Mouse (Mus musculus): ENCODE measurements around the gene Tgfbr3. TPM values are rescaled to one million over a fixed set of nuclear protein-coding genes. Genes with fewer than 3 reads are reported as not detected.
A peak's percentile ranks its signal among the peaks of the same experiment; 100 is the strongest.

Gene Tgfbr3
- polyA plus RNA-seq (2012; rRNA removed): 4.6 and 6.8 TPM in 2 replicates

DNA sequence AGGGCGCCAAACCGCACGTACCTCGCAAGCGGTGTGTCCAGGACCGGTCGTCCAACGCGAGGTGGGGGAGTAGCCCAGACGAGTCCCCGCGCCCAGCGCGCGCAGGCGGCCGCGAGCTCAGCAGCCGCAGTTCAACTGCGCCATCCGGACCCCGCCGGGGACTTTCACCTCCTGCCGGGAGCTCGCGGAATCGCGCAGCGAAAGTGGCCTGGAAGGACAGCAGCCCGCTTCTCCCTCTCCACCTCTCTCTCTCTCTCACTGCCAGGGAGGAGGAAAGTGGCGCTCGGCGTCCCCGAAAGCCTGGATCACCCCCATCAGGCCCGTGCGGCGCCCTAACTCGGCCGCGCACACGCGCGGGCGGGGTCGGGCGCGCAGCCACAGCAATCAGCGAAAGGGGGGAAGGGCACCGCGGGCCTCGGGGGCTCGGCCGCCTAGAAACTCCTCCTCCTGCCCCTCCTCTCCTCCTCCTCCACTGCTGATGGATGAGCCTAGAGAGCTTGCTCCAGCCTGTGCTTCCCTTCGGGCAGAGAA is at the start of gene Tgfbr3:
TSS of gene Tgfbr3 (minus strand) at position 396 of the 531 bp plus-strand sequence.
- peak; percentile 24 to 70 for DNase-seq (ENCODE audit: extremely low spot score in 1 of 2, low spot score in 1 of 2)

DNA sequence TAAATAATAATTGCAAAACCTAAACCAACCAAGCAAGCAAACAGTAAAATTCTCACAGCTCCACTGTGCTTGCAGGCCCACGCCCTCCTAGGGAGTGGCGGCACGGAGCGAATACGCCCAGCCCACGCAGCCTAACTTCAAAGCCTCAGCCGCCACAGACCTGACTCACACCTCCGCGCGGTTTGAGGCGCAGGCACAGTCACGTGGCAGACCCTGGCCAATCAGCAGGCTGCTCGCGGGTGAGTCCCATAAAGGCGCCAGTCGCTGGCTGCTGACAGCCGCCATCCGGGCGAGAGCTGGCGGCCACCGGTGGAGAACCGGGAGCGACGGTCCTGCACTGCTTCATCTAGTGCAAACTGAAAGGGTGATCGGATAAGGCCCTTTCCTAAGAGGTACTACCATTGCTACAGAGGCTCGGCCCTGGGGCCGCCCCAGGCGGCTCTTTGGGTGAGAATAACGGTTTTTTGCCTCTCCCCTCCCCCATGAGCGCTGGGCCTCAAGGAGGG is 41.5 kb upstream of the Tgfbr3 start, which contains the start of gene Brdt:
TSS of gene Brdt (plus strand) at position 244 of the 506 bp plus-strand sequence.
- DNase-seq (ENCODE audit: extremely low spot score in 1 of 2, low spot score in 1 of 2): no peak

DNA sequence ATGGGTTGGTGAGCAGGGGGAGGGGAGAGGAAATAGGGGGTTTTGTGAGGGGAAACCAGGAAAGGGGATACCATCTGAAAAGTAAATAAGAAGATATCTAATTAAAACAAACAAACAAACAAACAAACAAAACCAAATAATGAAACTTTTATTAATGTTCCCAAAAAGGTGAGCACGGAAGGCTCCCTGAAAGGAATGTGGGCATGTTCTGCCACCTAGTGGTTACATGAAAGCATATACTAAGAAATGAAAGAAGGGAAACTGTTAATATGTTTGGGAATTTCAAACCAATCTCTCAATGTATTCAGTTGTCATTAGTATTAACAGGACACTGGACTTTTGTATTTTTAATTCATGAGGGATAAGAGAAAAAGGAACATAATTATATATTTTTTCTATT is 31.3 kb upstream of the Tgfbr3 start:
- peak in 1 of 2 experiments; percentile 60 for DNase-seq (ENCODE audit: extremely low spot score in 1 of 2, low spot score in 1 of 2)

DNA sequence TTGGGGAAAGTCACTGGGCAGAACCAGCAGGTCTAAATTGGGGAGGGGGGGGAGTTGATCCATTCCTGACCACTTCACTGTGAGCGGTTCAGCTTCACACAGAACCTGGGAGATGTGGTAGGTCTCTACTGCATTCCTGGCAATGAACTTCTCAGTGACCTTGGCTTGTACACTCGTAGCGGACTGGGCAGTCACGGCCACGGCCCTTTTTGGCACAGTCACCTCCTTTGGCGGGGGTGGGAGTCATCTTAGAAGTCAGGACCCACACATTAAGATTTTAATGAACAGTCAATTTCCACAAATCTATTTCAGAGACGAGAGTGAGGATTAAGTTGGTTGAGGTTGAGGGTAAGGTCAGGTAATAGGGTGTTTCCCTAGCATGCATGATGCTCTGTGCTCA is 27.7 kb upstream of the Tgfbr3 start:
- DNase-seq (ENCODE audit: extremely low spot score in 1 of 2, low spot score in 1 of 2): no peak

DNA sequence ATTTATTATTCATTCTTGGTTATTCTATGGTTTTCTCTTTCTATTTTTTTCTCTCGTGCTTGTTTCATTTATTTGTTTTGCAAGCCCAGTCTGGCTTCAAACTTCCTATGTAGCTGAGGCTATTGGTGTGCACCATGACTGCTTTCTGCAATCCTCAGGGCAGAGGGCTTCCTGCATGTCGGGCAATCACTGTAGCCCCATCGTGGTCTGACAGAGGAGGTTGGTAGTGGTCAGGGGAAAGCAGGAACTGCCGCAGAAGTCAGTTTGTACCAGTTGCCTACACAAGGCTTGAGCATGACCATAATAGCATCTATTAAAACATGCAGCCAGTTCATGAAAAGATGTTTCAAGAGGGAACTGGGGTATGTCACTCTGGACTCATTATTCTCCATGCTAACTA is 18.0 kb upstream of the Tgfbr3 start:
- DNase-seq (ENCODE audit: extremely low spot score in 1 of 2, low spot score in 1 of 2): no peak

DNA sequence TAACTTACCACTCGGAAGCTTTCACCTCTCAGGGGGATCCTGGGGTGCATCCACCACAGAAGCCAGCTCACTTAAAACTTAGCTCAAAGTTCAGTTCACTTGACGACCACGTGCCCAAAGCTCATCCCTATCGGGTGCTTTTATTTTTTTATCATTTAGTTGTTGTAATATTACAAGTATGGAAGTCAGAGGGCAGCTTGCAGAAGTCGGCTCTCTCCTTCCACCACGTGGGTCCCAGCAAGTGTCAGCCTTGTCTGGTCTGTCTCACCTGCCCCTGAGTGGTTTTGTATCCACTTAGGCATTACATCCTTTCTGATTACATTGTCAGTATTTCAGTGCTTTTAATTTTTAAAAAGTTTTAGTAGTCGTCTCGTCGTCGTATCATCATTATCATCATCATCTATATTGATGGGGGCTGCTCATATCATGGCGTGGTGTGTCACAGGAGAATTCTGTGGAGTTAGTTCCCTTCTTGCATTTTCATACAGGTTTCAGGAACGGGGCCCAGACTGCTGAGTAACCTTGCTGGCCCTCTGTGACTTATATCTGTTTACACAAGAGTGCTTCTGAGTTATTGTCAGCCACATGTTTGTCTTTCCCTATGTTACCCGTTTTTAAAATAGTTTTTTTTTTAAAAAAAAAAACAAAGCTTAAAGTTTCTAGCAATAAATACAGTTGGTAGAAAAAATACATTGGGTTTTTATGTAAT is 14.8 kb upstream of the Tgfbr3 start:
- no peak for DNase-seq (ENCODE audit: extremely low spot score in 1 of 2, low spot score in 1 of 2)

DNA sequence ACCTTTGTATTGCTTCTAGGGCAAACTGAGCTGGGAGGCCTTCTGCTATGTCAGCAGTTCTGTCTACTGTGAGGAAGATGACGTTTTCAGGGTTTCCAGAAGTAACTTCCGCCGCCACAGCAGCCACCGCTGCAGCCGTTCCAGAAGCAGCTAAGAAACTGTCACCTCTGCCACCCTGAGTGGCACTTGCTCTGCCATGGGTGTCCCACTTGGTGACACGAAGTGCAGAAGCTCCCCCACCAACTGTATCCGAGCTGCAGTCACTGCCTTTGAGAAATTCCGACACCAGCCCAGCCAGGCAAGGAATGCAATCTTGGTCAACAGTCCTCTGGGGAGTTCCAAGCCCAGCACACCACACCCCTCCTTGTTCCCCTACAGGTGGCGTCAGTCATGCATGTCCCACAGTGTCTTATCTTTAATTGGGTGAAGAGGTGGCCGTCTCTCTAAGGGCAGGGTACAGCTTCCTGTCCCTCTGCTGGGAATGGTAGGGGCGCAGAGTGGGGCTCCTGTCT is 14.0 kb upstream of the Tgfbr3 start:
- no peak for DNase-seq (ENCODE audit: extremely low spot score in 1 of 2, low spot score in 1 of 2)

DNA sequence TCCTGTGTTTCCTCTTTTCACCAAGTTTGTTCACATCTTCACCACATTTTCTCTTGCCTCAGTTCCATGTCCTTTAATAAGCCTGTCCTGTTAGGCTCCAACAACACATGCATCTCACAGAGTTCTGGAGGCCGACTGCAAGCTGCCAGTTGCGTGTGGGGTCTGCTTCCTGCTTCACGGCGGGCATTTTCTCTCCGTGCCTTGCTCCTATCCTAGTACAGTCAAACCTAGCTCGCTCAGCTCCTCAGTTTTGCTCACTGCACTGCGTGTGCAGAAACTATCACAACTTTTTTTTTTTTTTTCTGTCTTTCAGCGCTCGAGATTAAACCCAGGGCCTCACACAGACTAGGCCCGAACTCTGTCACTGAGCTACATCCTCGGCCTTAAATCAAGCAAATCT is 9.4 kb upstream of the Tgfbr3 start:
- no peak for DNase-seq (ENCODE audit: extremely low spot score in 1 of 2, low spot score in 1 of 2)

DNA sequence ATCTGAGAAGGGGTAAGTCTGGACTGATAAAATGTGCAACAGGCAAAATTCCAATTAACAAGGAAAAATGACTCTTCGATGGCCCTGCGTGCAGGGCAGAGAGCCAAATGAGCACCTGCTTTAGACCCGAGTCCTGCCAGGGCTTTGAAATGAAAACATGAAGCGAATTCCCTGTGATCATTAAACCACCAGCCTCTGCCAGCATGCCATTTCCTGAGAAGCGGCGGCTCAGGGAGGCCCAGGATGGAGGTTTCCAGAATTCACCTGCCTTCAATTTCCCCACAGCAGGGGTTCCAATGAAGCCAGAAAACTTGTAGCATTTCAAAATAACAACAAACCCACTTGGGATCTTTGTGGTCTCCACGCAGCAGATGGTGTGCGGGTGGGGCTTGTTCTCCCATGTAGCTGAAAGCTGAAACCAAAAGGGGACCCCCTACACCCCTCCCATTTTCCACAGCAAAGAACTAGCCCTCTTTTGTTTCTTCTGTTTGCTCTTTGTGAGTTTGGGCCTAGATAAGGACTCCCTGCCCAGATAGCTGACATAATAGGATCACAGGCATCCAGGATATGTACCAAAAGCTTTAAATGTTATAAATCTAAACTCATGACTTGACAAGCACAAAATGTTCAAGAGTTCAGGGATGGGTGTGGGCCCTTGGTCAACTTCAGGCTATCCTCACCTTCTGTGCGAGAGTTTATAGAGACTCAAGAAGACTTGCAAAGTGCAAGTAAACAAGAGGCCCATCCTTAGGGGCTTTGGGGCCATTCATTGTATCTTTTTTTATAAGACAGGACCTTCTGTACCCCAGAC is 7.3 kb upstream of the Tgfbr3 start:
- DNase-seq (ENCODE audit: extremely low spot score in 1 of 2, low spot score in 1 of 2): no peak

DNA sequence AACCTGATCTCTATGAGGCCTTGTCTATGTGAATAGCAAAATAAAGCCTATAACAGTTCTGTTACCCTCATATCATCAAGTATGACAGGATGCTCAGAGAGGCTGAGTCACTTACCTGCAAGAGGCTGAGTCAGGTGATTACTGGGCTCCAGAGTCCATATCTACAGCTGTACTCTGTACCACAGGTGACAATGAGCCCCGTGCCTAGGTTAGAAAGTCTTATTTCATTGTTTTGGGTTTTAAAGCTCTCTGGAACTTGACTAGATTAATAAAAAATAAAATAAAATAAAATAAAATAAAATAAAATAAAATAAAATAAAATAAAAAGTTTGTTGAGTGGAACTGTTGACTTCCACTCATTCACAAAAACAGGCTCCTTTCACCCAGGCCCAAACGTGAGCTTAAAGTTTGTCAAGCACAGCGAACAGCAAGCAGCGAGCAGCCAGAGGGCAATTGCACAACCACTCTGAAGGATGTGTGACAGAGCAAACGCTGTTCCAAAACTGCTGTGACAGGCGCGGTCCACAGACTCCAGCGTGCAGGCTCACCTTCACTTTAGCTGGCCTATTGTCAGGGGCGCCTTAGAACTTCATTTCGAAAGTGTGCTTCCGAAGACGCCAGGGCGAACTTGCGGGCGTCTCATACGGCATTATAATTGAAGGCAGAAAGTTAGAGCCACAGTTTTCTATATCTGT is 6.5 kb upstream of the Tgfbr3 start:
- no peak for DNase-seq (ENCODE audit: extremely low spot score in 1 of 2, low spot score in 1 of 2)

DNA sequence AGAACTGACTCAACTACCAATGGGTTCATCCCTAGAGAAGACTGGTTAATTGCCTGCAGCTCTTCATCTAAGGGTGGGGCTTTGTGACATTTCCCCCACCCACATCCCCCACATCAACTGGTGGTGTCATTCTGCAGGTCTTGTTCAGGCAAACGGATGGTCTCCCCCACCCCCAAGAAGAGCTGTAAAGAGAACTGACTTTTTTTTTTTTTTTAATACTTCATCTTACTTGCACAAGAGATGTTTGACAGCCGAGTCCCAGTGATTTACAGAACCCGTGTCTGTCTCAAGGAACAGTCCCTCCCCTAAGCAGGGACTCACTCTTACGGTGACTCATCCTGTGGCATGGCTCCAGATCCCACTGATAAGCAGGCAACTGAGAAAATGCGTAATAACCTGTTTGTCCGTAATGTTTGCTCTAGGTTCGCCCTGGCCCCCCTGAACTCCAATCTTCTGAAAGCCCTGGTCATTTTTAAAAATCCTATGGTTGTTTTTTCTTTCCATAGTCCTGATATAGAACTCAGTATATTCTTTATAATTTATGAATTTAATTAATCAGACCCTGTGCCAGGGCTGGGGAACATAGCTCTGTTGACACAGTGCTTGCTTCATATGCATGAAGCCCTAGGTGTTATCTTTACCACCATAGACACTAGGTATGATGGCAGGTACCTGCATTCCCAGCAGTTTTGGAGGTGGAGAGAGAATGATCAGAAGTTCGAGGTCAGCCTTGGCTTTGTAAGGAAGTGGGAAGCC is 5.8 kb upstream of the Tgfbr3 start:
- DNase-seq (ENCODE audit: extremely low spot score in 1 of 2, low spot score in 1 of 2): no peak

DNA sequence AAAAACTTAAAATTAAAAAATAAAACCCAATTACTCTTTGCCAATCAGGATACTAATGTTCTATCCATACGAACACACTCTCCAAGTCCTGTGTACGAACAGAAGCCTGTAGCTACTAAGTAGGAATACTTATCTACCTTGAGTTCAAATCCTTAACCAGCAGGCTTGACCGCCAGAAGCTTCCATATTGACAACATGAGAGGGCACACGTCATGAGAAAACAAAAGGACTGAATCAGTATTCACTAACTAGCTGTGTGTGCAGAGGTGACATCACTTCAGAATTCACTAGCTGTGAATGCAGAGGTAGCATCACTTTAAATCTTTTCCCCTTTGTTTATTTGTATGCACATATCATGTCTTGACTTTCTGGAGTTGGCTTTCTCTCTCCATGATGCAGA is 4.6 kb upstream of the Tgfbr3 start:
- DNase-seq (ENCODE audit: extremely low spot score in 1 of 2, low spot score in 1 of 2): no peak

DNA sequence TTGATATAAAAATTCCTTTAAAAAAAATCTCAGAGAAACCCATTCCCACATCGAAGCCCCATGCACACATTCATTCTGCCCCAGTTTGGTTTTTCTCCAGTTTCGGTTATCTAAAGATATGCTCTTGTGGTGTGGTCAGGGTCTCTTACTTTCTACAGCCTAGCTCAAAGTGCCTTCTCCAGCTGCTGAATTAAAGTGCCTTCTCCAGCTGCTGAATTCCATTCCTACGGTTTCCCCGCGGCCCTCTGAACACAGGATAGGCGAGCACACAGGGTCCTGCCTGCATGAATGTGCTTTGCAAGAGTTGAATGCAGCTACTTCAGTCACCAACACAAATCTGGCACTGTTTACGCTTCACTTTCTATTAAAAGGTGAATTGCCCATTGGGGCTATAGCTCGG is 557 bp upstream of the Tgfbr3 start:
- no peak for DNase-seq (ENCODE audit: extremely low spot score in 1 of 2, low spot score in 1 of 2)

DNA sequence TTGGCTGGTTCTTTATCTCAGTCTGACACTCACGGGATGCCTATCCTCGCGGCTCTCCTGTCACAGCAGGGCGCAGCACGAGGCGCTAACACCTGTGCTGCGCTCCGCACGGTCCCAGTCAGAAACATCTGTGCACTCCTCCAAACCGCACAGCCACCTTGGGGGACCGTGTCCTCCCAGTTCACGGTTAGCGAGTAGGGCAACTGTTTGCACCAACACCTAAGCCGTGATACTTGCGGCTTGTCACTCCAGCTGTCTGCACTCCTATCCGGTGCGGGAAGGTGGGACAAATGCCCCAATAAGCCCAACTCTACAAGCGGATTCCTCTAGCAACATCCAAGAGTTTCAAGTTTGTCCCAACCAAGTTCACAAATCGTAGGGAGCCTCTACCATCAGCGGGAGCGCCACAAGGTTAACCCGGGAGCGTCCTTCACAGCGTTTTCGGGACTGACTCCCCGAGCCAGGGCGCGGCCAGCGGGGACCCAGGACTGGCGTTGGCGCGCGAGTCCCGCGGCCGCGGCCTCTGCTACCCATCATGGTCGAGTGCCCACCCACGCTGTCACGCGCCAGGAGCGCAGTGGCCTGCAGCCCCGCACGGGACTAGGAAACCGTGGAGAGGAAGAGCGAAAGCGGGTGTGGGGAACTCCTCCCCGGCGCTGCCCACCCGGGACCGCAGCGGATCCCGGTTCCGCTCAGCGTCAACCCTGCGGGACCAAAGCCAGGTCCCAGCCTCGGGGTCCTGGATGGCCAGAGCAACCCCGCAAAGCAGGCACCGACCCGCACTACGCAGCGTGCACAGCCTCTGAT is 799 bp downstream of the Tgfbr3 start:
- no peak for DNase-seq (ENCODE audit: extremely low spot score in 1 of 2, low spot score in 1 of 2)

DNA sequence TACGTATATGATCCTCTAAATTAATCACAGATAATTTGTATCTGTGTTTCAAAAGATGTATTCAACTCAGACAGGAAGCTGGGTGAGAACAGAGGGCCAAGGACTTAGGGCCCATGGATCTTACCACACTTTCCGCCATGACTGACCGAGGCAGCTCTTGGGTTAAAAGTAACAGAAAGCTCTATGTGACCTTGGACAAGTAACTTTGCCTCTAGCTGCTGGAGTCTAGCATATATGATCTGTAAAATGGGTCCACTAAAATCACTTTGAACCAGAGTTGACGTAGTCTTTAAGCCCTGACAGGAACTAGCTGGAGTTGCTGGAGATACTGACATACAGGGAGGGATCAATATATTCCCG is 1.5 kb downstream of the Tgfbr3 start:
- no peak for DNase-seq (ENCODE audit: extremely low spot score in 1 of 2, low spot score in 1 of 2)

DNA sequence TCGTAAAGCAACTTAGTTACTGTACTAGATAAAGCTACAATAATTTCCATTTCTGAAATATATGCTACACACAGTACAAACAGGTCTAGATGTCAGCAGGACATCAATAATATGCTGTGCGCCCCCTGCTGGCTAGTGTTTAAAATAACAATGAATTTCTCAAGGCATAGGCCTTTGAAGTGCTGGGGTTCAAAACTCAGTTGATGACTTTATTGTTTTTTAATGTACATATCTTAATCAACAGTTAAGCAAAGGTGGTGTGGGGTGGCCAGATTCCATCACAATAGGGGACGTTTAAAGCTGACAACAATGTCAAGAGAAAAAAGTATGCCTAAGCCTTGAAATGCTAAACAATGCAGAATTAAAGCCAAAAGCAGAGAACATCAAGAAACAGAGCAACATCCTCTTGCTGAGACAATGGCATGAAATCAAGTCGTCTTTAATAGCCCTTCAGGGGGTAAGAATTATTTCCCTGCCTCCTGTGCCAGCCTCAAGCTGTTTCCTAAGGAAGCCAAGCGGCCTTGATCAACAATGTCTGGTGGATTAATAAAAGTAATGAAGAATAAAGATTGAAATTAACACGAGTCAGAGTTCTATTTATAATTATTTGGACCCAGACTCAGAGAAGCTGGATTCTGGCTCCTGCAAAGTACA is 2.0 kb downstream of the Tgfbr3 start:
- DNase-seq (ENCODE audit: extremely low spot score in 1 of 2, low spot score in 1 of 2): peak in 1 of 2 experiments; percentile 62

DNA sequence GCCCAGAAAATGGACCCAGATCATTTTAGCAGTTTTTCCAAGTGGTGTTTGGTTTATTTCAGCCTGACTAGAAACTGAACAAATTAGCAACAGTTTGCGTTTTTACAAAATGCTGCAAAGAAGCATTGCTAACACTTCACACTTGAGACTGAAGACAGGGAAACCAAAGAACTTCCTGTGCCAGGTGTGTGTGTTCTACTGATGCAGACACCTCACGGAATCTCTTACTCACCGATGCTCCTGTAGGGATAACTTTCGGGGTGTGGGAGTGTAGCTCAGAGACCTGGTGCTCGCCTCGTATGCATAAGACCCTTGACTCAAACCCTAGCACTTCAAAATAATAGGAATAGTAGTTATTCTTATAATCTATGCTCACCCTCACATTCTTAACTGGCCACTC is 3.9 kb downstream of the Tgfbr3 start:
- DNase-seq (ENCODE audit: extremely low spot score in 1 of 2, low spot score in 1 of 2): no peak

DNA sequence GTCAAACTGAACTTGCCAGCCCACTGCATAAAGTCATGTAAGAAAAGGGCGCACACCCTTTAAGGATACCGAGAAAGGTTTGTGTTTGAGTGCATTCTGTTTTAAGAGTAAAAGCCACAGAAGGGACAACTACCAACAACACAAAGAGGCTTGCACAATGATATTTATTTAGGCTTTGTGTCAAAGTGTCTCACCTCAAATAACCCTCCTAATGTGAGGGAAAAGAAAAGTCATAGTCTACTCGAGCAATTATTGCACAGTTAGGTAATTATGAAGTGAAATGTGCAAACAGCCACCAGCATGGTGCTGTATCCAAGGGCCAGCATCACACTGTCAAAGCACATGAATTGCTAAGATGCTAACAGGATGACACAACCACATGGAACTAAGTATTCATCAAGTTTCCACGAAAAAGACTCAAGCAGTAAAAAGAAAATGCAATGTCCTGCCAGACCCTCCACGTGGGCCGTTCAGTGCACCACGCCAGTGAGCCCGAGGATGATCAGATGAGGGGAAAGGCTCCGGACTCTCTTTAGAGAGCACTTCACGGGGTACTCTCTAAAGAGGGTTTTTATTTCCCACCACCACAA is 5.4 kb downstream of the Tgfbr3 start:
- no peak for DNase-seq (ENCODE audit: extremely low spot score in 1 of 2, low spot score in 1 of 2)

Measured in frontal cortex, adult 2 months (tissue).